Mouse (Mus musculus) liver, adult 2 months (tissue): Measurements from ENCODE around the gene Ptpn13.

Source experiments
- CTCF ChIP-seq: fragments of 200-500 bp; IDR thresholded peaks from 2 replicates; pipeline ENCODE4 v1.5.1; 2011; ENCODE audit warnings: low read depth, low read length, control low read depth
- POLR2A ChIP-seq: fragments of 200-500 bp; IDR thresholded peaks from 2 replicates; pipeline ENCODE4 v1.6.1; 2011; ENCODE audit warnings: low read length, control low read depth; ENCODE audit not compliant: insufficient read depth; ENCODE audit errors: extremely low read depth

DNA sequence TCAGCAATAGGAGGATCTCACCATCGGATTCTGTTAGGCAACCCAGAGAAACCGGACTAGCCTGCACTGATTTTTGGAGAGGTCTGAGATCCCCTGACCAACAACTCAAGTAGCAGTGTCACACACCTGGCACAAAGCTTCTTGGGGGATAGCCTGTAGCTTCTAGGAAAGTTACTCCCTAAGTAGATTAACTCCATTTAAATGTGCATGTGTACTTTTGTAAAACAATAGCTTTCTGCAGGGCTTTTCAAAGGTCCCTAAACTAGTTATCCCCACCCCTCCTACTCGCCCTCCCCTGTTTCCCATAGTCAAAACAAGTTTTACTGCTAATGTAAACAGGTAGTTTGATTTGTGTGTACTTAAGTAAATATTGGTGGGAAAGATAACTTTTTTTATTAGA, 6.1 kb upstream of the Ptpn13 start:
- TF ChIP-seq CTCF (no peak), POLR2A (no peak)
